Mouse (Mus musculus) intestine, embryonic 16.5 days (tissue): ENCODE measurements around the gene Trim7. TPM values are rescaled to one million over a fixed set of nuclear protein-coding genes. Genes with fewer than 3 reads are reported as not detected.
"Not testable (repeated sequence)": the region's sequence is repeated elsewhere in the genome, so short reads cannot be mapped to it uniquely, and the experiment has no call there.

Experiments used
- ATAC-seq: fragments of 200-750 bp; cut with Nextera tagmentation; 2 replicates; pipeline ENCODE4 v1.8.0; 2017; ENCODE audit warnings: moderate TSS enrichment, moderate library complexity
- H3K27ac ChIP-seq: fragments of 300-500 bp; sonication (generic); 2 replicates; pipeline ENCODE4 v1.5.1; 2014; ENCODE audit warnings: mild to moderate bottlenecking, low read length
- H3K27me3 ChIP-seq: fragments of 300-500 bp; sonication (generic); replicated peaks from 2 replicates; pipeline ENCODE4 v1.6.1; 2014; ENCODE audit warnings: low read length, control low read depth, mixed read lengths; ENCODE audit not compliant: control insufficient read depth, insufficient read depth
- H3K36me3 ChIP-seq: fragments of 300-500 bp; sonication (generic); 2 replicates; pipeline ENCODE4 v1.6.1; 2014; ENCODE audit warnings: low read length, control low read depth; ENCODE audit not compliant: control insufficient read depth, insufficient read depth
- H3K4me1 ChIP-seq: fragments of 300-500 bp; sonication (generic); 2 replicates; pipeline ENCODE4 v1.6.1; 2014; ENCODE audit warnings: low read length, control low read depth, mixed read lengths; ENCODE audit not compliant: control insufficient read depth, insufficient read depth
- H3K4me2 ChIP-seq: fragments of 300-500 bp; sonication (generic); 2 replicates; pipeline ENCODE4 v1.6.1; 2014; ENCODE audit warnings: low read depth, low read length, control low read depth
- H3K4me3 ChIP-seq: fragments of 300-500 bp; sonication (generic); 2 replicates; pipeline ENCODE4 v1.5.1; 2014; ENCODE audit warnings: mild to moderate bottlenecking, low read length
- H3K9ac ChIP-seq: fragments of 300-500 bp; sonication (generic); 2 replicates; pipeline ENCODE4 v1.6.1; 2014; ENCODE audit warnings: low read depth, low read length
- H3K9me3 ChIP-seq: fragments of 300-500 bp; sonication (generic); 2 replicates; pipeline ENCODE4 v1.6.1; 2016; ENCODE audit warnings: low read length, control low read depth; ENCODE audit not compliant: control insufficient read depth
- WGBS: fragments of 180-500 bp; shearing (Covaris S2); extraction: QIAGEN DNeasy Blood & Tissue Kit; methylation state at CpG from one replicate; pipeline ENCODE4 v1.1.7; 2014; 5-methylcytosine and 5-hydroxymethylcytosine counted together
- polyA plus RNA-seq: library from polyadenylated mRNA; unstranded; fragments of >200 nt; fragmentation: Nextera tagmentation; extraction: Ambion mirVana; gene quantifications from 2 replicates; pipeline ENCODE4 v1.2.1, GENCODE M21; 2015

The Trim7 gene
- polyA plus RNA-seq, 1 experiment from 2014 or later, result 1.2 TPM

GRCm38 (mm10) chr11:48820308-48820674 is 5.6 kb upstream of the Trim7 start:
- Histone ChIP-seq H3K9ac (no peak overlapping the region), H3K4me3 (no peak overlapping the region), H3K4me2 (no peak overlapping the region), H3K27me3 (0 out of 2 replicates have a peak, but pooled peaks cover 2% of the 10 kb centered on the region), H3K36me3 (no peaks in the 10 kb centered on the region), H3K4me1 (peaks cover 17% of the 10 kb centered on the region), H3K9me3 (no peaks in the 10 kb centered on the region), H3K27ac (peak overlapping the region; percentile 52)
- no peak for ATAC-seq

DNA sequence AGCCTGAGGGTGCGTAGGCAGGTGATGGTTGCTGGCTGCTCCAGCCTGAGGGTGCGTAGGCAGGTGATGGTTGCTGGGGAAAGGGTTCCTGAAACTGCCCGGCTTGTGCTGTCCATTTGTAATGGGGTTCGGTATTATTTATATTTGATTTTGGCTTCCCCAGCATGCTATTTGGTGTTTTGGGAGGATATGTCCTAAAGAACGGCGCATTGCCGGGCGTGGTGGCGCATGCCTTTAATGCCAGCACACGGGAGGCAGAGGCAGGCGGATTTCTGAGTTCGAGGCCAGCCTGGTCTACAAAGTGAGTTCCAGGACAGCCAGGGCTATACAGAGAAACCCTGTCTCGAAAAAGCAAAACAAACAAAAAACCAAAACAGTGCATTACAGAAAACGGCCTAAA is 4.6 kb upstream of the Trim7 start:
- H3K4me3 ChIP-seq, H3K27me3 ChIP-seq, H3K36me3 ChIP-seq, H3K4me1 ChIP-seq, ATAC-seq, H3K9ac ChIP-seq, H3K4me2 ChIP-seq, H3K27ac ChIP-seq, H3K9me3 ChIP-seq: not testable (repeated sequence)
- 87% methylated on average over 14 of the region's 14 CpGs for WGBS

- no peak for ATAC-seq
- 0 out of 2 replicates have a peak, but pooled peaks cover 2% of the 10 kb centered on the region for H3K27me3 ChIP-seq
- H3K4me3 ChIP-seq, result peak overlapping the region; percentile 50
- 41% methylated on average over 14 of the region's 14 CpGs for WGBS
- peaks cover 9% of the 10 kb centered on the region for H3K4me1 ChIP-seq
- H3K36me3 ChIP-seq, result no peaks in the 10 kb centered on the region
- H3K27ac ChIP-seq, result no peak overlapping the region
- H3K4me2 ChIP-seq, result peak overlapping the region; percentile 80
- H3K9me3 ChIP-seq, result no peaks in the 10 kb centered on the region
- no peak overlapping the region for H3K9ac ChIP-seq
These were observed 3.0 kb upstream of the Trim7 start for GRCm38 (mm10) chr11:48822768-48823512.

- Histone ChIP-seq H3K27me3 (0 out of 2 replicates have a peak, but pooled peaks cover 2% of the 10 kb centered on the region), H3K4me3 (peak overlapping the region; percentile 50), H3K9me3 (no peaks in the 10 kb centered on the region), H3K36me3 (no peaks in the 10 kb centered on the region), H3K9ac (peak overlapping the region; percentile 57), H3K4me1 (peaks cover 9% of the 10 kb centered on the region), H3K4me2 (peak overlapping the region; percentile 80), H3K27ac (no peak overlapping the region)
- WGBS, result under 1% methylated on average over 15 of the region's 15 CpGs
- peak; percentile 41 for ATAC-seq
These were observed 2.4 kb upstream of the Trim7 start for GRCm38 (mm10) chr11:48823536-48823972.

- WGBS, result 9% methylated on average over 22 of the region's 22 CpGs
- ATAC-seq, result no peak
- Histone ChIP-seq H3K4me3 (peak overlapping the region; percentile 50), H3K36me3 (no peaks in the 10 kb centered on the region), H3K9me3 (no peaks in the 10 kb centered on the region), H3K27ac (no peak overlapping the region), H3K4me2 (peak overlapping the region; percentile 80), H3K9ac (peak overlapping the region; percentile 57; the same call in 1 of the 2 replicates), H3K27me3 (0 out of 2 replicates have a peak, but pooled peaks cover 2% of the 10 kb centered on the region), H3K4me1 (peaks cover 9% of the 10 kb centered on the region)
These were observed 1.6 kb upstream of the Trim7 start for GRCm38 (mm10) chr11:48824311-48824830.

DNA sequence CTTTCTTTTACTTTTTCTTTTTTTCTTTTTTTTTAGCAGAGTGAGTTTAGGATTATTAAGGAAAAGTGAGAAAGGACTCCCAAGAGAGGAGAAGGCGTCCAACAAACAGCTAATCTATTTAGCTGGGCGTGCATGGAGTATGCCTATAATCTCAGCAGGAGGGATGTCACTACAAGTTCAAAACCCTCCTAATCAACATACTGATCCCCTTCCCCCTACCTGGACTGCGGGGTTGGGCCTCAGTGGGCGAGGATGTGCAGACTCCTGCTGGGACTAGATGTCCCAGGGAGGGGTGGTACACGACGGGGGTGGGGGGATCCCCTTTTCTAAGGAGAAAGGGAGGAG is 784 bp downstream of the Trim7 start:
- peak overlapping the region; percentile 68 for H3K9ac ChIP-seq
- no peaks in the 10 kb centered on the region for H3K36me3 ChIP-seq
- ATAC-seq, result 0 out of 2 replicates have a peak, but pooled peaks have one; percentile 19

DNA sequence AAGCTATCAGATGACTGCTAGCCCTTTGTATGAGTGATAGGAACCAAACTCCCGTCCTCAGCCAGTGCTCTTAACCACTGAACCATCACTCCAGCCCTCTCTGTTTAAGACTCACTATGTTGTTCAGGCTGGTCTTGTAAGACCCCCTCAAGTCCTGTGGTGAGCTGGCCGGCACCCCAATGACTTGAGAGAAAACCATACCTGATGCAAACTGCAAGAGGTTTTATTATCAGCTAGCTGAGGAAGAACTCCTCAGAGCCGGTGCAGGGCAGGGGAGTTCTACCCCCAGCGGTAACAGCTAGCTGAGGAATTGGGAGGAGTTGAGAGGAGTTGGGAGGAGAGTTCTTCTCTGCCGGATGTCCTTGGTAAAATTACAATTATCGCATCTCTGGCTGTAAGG is 2.0 kb downstream of the Trim7 start:
- no peak overlapping the region for H3K4me2 ChIP-seq
- peaks cover 9% of the 10 kb centered on the region for H3K4me1 ChIP-seq
- no peaks in the 10 kb centered on the region for H3K9me3 ChIP-seq
- no peaks in the 10 kb centered on the region for H3K36me3 ChIP-seq
- no peak overlapping the region for H3K4me3 ChIP-seq
- H3K27me3 ChIP-seq, result 0 out of 2 replicates have a peak, but pooled peaks cover 2% of the 10 kb centered on the region
- WGBS, result 70% methylated on average over 6 of the region's 6 CpGs
- H3K9ac ChIP-seq, result no peak overlapping the region
- H3K27ac ChIP-seq, result no peak overlapping the region
- ATAC-seq, result no peak

More for the DNA sequence above, 784 bp downstream of the Trim7 start:
- Histone ChIP-seq H3K27ac (peak overlapping the region; percentile 33; the same call in 1 of the 2 replicates), H3K27me3 (0 out of 2 replicates have a peak, but pooled peaks cover 2% of the 10 kb centered on the region), H3K4me2 (peak overlapping the region; percentile 73), H3K9me3 (no peaks in the 10 kb centered on the region), H3K4me3 (peak overlapping the region; percentile 56), H3K4me1 (peaks cover 9% of the 10 kb centered on the region)
- 0% methylated on average over 6 of the region's 6 CpGs for WGBS

DNA sequence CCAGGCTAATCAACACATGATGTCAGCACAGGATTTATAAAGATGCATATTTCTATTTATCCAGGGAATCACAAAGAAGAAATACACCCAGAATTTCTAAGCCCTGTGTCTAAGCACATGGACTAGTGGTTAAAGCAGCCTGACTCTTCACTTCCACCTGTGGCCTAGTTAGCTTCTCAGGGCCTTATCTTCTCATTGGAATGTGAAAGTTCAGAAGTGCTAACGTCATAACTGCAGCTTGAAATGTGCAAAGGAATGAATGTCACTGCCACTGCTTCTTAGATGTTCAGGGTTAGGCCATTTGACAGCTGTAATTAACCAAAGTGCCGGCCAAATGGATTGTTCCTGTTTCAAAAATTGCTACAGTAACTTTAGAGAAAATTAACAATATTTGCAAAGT is 4.3 kb downstream of the Trim7 start:
- H3K9me3 ChIP-seq, result no peaks in the 10 kb centered on the region
- H3K4me2 ChIP-seq, result no peak overlapping the region
- no peak for ATAC-seq
- H3K27ac ChIP-seq, result no peak overlapping the region
- H3K9ac ChIP-seq, result no peak overlapping the region
- H3K4me1 ChIP-seq, result no peaks in the 10 kb centered on the region
- no peak overlapping the region for H3K4me3 ChIP-seq
- H3K27me3 ChIP-seq, result no peaks in the 10 kb centered on the region
- 66% methylated on average over 2 of the region's 2 CpGs for WGBS
- no peaks in the 10 kb centered on the region for H3K36me3 ChIP-seq

GRCm38 (mm10) chr11:48831273-48831672 is 5.3 kb downstream of the Trim7 start:
- WGBS, result 74% methylated on average over 2 of the region's 2 CpGs
- ATAC-seq, result no peak

More at GRCm38 (mm10) chr11:48831273-48831672, 5.3 kb downstream of the Trim7 start:
- H3K9me3 ChIP-seq, result no peaks in the 10 kb centered on the region
- no peak overlapping the region for H3K9ac ChIP-seq
- no peaks in the 10 kb centered on the region for H3K4me1 ChIP-seq
- no peaks in the 10 kb centered on the region for H3K36me3 ChIP-seq
- no peak overlapping the region for H3K4me3 ChIP-seq
- no peak overlapping the region for H3K27ac ChIP-seq
- no peaks in the 10 kb centered on the region for H3K27me3 ChIP-seq
- no peak overlapping the region for H3K4me2 ChIP-seq
